Mouse (Mus musculus): ENCODE measurements at regions not wholly inside any gene's neighbourhood (a gene's known extent, or its start where the extent isn't known, plus 50 kb on each side); places are given as distances from the start of the nearest gene placed in this dataset.

DNA sequence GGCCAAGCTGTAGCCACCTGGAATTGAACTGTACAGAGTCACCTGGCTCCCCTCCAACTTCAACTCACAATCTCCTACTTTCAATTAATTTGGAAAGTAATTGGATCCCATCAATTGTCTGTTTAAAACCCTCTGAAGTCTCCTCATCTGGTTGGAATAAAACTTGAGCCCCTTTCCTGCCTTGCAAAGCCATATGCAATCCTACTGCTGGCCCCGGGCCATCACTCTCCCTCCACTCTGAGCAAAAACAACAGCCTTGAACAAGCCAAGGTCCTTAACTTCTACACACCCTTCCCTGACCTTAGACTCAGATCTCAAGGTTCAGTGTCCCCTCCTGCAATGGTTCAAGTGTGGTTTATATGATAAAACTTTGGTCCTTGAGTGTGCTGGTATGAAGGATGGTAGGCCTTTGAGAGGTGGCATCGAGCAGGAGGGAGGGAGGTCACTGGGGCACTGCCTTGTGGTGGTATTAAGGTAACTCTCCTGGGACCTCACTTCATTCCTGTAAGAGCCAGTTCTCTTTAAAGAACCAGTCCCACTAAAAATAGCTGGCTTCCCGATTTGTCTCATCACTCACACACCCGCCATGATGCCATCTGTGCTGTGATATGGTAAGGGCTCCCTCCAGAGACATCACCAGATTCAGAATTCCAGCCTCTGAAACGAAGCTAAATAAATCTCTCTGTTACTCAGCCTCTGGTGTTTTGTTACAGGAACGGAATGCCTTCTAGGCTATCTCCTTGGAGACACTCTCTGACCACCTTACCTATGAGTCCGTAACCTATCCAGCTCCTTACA lies 112.0 kb upstream of the Zmiz1 start:
- TF ChIP-seq CHD2 (IDR thresholded peaks at IDR 0.05; ENCODE audit: low read depth, low read length) (no peak), MAFK (IDR thresholded peaks at IDR 0.05; ENCODE audit: insufficient read depth, low read depth, low read length) (no peak), ZNF384 (IDR thresholded peaks at IDR 0.05; ENCODE audit: low read depth, low read length) (no peak)
